ENCODE assay signal across 11 mouse cellular contexts in genomic region chr7:118990282-118990681, GRCm38 (mm10). TPM values are rescaled to one million over a fixed set of nuclear protein-coding genes. Genes with fewer than 3 reads are reported as not detected.
A peak's percentile ranks its signal among the peaks of the same experiment; 100 is the strongest.
DNase-seq lines count a peak whose midpoint lies in the region; ATAC-seq lines count a peak whose summit lies in the region.
"Had no signal": no experiment of that assay in that cellular context is flagged by ENCODE, and none has a peak within 500 bp of the region (broad histone marks: within the 10 kb centered on the region; RNA-seq: fewer than 3 reads in every experiment).

No protein-coding gene starts in this region.

- H3K9ac ChIP-seq in forebrain, embryonic 13.5 days = no peak overlapping the region
- no peak overlapping the region for H3K9ac ChIP-seq in kidney, embryonic 15.5 days

- DNase-seq in layer of hippocampus, adult 8-10 months (ENCODE audit: low spot score in 2 of 2) = peak; percentile 66 to 69
- DNase-seq in layer of hippocampus, postnatal 25 days (ENCODE audit: extremely low spot score in 1 of 2, low spot score in 1 of 2) = no peak
- DNase-seq in left cerebral cortex, adult 18-20 months (ENCODE audit: low spot score in 2 of 2) = peak; percentile 64 to 76
- DNase-seq in right cerebral cortex, postnatal 4 days = peak; percentile 48
- no peak for DNase-seq in testis, postnatal 10 days (ENCODE audit: low spot score)
- DNase-seq: gastrocnemius, postnatal 25 days had no signal

- no peaks in the 10 kb centered on the region for H3K27me3 ChIP-seq in forebrain, embryonic 13.5 days
- no peaks in the 10 kb centered on the region for H3K27me3 ChIP-seq in kidney, embryonic 15.5 days

- peak; percentile 12; the same call in 1 of the 2 replicates for ATAC-seq in forebrain, embryonic 13.5 days
- no peak for ATAC-seq in kidney, embryonic 15.5 days (replicated peaks; ENCODE audit: low FRiP score)

- H3K4me2 ChIP-seq in forebrain, embryonic 13.5 days = peak overlapping the region; percentile 25
- H3K4me2 ChIP-seq in kidney, embryonic 15.5 days = no peak overlapping the region

- no peaks in the 10 kb centered on the region for H3K9me3 ChIP-seq in forebrain, embryonic 13.5 days (replicated peaks)
- no peaks in the 10 kb centered on the region for H3K9me3 ChIP-seq in kidney, embryonic 15.5 days (replicated peaks)

- no peaks in the 10 kb centered on the region for H3K36me3 ChIP-seq in forebrain, embryonic 13.5 days (ENCODE audit: poor library complexity, severe bottlenecking)
- H3K36me3 ChIP-seq in kidney, embryonic 15.5 days = no peaks in the 10 kb centered on the region

- WGBS in forebrain, embryonic 13.5 days = 50% methylated on average over 6 of the region's 6 CpGs
- WGBS in kidney, embryonic 15.5 days = 75% methylated on average over 6 of the region's 6 CpGs

- H3K4me1 ChIP-seq in forebrain, embryonic 13.5 days = peaks cover 78% of the 10 kb centered on the region
- H3K4me1 ChIP-seq in kidney, embryonic 15.5 days = peaks cover 38% of the 10 kb centered on the region

- H3K27ac ChIP-seq in forebrain, embryonic 13.5 days = peak overlapping the region; percentile 70
- no peak overlapping the region for H3K27ac ChIP-seq in kidney, embryonic 15.5 days
- H3K27ac ChIP-seq: macrophage; stomach, postnatal 0 days had no signal

- no peak overlapping the region for H3K4me3 ChIP-seq in forebrain, embryonic 13.5 days
- no peak overlapping the region for H3K4me3 ChIP-seq in kidney, embryonic 15.5 days (replicated peaks)
- H3K4me3 ChIP-seq: myocyte had no signal

RNA-seq across cellular contexts. Expression of gene Gprc5b, which starts 4.7 kb away (rescaled TPM):
- 100 to 1,000 TPM; 150 to 157 (median 154) TPM for total RNA-seq in layer of hippocampus, adult 8-10 months (2022)
- 100 to 1,000 TPM; 110 to 125 TPM for total RNA-seq in layer of hippocampus, postnatal 25 days (2021)
- polyA plus RNA-seq in forebrain, embryonic 13.5 days (2015; fragmentation: Nextera tagmentation; extraction: Ambion mirVana) = 8.4 and 9.7 TPM in 2 replicates
- 100 to 1,000 TPM in 1 of 2 experiments, 10 to 100 TPM in 1; 94.0 to 110 TPM for total RNA-seq in left cerebral cortex, adult 18-20 months (2021)
- 4.7 and 7.5 TPM in 2 replicates for polyA plus RNA-seq in kidney, embryonic 15.5 days (2015; fragmentation: Nextera tagmentation; extraction: Ambion mirVana)

Comparison
In these comparisons a context has a peak if more than half of its experiments do, and no peak if none do; other contexts are left out.
1. DNase-seq: peak in layer of hippocampus, adult 8-10 months (2 of 2), left cerebral cortex, adult 18-20 months (2 of 2) and right cerebral cortex, postnatal 4 days (single experiment); none in layer of hippocampus, postnatal 25 days (0 of 2) and testis, postnatal 10 days (single experiment).